Mouse (Mus musculus): Measurements from ENCODE around the gene Nlrc3.
A peak's percentile ranks its signal among the peaks of the same experiment; 100 is the strongest.
"Not testable (repeated sequence)": the region's sequence is repeated elsewhere in the genome, so short reads cannot be mapped to it uniquely, and the experiment has no call there.

Gene Nlrc3

DNA sequence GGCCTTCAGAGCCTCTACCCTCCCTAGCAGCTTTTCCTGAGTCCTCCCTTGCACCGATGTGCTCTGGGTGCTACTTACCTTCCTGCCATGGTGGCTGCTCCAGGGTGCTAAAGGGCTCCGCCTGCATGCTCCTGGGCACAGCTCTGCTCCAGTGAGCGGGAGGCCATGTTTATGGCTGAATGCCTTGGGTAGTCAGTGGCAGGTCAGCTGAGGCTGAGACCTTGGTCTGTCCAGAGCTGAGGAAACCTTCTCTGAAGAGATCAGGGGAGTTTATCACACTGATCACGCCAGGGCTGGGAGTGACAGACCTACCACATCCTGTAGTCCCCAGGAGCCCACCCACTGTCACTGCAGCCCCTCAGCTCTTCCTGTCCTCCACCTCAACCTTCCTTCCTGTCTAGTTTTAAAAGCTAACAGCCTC is at the start of gene Nlrc3:
TSS of gene Nlrc3 (minus strand) at position 382 of the 421 bp plus-strand sequence.
- DNase-seq (ENCODE audit: low spot score), result no peak

DNA sequence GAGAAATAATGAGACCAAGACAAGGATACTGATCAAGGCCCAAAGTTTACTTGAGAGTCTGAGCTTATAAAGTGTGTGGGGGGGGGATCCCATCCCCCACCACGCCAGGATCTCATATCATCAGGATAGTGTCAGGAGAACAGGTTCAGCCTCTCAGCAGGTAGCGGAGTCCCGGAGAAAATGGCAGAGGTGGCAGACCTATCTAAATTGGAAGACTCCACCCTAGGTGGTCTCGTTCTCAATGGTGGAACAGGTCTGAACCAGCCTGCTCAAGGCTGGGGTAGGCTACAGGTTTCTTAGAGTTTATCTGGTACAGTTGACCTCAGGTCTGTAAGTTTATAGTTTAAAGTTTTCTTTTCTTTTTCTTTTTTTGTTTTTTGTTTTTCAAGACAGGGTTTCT is 46.3 kb upstream of the Nlrc3 start:
- no peak for DNase-seq (ENCODE audit: low spot score)

DNA sequence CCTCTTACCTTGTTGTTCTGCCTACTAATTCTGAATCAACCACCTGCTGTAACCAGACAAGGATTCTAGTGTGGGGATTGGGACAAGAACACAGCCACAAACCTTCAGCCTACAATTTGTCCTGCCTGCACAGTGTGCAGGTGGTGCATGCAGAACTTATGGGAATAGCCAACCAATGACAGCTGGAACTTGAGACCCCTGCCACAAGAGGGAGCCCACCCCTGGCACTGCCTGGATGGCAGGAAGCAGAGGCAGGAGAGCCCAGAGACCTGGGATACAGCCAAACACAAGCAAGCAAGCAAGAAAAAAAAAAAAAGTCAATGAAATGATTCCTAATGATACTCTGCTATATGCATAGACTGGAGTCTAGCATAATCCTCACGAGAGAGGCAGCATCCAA is 44.8 kb upstream of the Nlrc3 start:
- DNase-seq (ENCODE audit: low spot score), result no peak

DNA sequence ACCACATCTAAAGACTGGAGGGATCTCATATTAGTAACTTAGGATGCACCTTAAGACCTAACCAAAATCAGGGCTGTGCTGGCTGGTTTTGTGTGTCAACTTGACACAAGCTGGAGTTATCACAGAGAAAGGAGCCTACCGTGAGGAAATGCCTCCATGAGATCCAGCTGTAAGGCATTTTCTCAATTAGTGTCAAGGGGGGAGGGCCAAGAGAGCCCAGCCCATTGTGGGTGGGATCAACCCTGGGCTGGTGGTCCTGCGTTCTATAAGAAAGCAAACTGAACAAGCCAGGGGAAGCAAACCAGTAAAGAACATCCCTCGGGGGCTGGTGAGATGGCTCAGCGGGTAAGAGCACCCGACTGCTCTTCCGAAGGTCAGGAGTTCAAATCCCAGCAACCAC is 41.0 kb upstream of the Nlrc3 start:
- DNase-seq (ENCODE audit: low spot score), result not testable (repeated sequence)

DNA sequence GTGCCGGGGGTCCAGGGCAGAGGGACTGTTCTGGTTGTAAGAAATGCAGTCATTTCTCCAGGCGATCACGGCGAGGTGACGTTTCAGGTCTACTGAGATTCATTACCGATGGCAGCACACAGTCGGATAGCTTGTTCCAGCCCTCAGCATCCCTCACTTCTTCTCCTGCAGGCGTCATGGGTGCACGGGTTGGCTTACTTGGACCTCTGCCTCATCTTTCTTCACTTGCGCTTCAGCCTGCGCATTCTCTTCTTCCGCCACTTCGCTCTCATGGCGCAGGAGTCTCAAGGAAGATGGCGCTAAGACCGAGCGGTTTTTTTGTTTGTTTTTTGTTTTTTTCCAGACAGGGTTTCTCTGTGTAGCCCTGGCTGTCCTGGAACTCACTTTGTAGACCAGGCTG is 40.4 kb upstream of the Nlrc3 start:
- DNase-seq (ENCODE audit: low spot score), result not testable (repeated sequence)

DNA sequence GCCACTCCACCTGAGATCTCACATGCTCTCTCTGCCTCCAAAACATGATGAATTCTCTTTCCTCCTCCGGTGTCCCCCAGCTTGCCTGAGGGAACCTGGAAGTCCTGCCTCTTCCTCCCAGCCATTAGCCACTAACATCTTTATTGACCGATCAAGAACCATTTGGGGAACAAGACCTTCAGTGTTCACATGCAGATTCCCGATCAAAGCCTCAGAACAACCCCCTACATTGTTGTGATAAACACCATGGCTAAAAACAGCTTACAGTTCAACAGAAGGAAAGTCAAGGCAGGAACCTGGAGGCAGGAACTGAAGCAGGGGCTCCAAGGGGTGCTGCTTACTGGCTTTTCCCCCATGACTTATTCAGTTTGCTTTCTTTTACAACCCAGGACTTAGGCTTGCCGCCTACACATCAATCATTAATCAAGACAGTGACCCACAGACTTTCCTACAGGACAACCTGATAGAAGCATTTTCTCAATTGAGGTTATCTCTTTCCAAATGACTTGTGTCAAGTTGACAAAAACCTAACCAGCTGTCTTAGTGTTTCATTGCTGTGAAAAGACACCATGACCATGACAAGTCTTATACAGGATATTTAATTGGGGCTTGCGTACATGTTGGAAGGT is 37.7 kb upstream of the Nlrc3 start:
- no peak for DNase-seq (ENCODE audit: low spot score)

DNA sequence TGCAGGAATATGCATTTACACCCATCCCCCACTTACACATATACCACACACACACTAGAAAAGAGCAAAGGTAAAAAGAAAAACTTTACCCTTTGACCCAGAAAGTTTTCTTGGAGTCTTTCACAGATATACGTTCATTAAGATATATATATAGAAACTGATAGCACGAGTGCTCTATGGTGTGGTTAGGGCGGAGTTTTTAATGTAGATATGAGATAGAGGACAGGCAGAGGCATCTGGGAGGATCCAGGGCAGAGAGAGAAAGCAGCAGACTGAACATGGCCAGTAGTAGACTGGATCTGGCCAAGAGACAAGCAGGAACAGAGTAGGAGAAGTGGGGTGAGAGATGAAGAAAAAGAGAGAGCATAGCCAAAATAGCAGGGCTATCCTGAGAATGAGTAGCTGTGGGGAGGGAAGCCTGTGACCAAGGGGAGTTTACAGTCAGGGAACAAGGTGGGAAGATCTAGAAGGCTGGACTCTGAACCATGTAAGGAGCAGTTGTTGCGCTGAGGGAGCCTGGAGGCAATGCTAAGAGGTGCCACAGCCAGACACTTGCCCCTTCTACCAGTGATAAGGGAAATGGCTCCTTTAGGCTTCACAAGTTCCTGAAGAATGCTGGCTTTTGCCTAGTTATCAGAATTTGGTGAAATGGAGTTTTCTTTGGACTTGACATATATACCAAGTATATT is 36.6 kb upstream of the Nlrc3 start:
- DNase-seq (ENCODE audit: low spot score), result no peak

DNA sequence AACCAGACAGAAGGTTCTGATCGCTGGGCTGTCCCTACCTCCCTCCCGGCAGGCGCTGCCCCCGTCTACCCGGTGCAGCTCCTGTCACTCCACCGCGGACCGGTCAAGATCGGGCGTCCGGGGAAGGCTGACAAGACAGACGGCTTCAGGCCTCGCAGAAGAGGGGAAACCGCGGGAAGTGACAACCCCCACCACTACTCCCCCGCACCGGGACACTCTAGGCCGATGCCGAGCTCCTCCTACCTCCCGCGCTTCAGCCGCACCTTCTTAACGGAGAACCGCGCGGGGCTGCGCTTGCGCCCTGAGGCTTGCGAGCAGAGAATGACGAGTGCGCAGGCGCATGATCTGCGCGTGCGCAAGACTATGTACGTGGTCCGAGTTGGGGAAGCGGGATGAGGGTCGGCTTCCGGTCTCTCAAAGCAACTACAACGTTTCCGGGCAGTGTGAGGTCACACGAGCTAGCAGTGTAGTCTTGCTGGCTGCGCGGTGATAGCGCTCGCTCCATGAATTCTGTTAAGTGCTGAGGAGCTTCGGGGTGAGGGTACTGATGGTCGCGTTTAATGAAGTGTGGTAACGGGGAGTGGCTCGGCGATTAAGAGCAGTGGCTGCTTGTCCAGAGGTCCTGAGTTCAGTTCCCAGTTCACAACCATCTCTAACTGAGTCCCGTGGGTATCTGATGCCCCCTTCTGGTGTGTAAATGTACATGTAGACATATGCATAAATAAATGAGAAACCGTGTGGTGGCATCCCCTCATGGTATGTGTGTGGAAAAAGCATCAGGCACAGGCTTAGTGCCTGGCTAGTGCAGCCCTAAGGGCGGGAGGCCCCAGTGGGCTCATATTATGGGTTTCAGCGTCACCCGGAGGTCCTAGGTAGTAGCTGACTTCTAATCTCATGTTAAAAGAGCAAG is 27.3 kb upstream of the Nlrc3 start, which contains the start of gene Slx4:
TSS of gene Slx4 (minus strand) at position 282 of the 910 bp plus-strand sequence.
- DNase-seq (ENCODE audit: low spot score), result peak; percentile 95

DNA sequence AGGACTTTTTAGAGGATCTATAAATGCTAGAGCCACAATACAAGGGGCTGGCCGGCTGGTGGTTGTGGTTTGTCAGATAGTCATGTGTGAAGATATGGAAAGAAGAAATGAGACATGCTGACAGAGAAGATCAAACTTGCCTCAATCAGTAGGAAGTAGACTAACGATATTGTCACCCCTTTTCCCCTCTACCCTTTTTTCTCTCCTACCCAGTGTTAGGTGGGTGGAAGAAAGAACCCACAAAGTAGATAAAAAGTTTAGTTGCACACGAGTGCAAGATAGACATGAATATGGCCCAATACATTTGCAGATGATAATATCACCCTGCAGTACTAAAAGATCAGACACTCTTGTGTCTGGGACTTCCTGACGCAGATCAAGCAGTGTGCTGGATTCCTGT is 12.0 kb upstream of the Nlrc3 start:
- DNase-seq (ENCODE audit: low spot score), result no peak

DNA sequence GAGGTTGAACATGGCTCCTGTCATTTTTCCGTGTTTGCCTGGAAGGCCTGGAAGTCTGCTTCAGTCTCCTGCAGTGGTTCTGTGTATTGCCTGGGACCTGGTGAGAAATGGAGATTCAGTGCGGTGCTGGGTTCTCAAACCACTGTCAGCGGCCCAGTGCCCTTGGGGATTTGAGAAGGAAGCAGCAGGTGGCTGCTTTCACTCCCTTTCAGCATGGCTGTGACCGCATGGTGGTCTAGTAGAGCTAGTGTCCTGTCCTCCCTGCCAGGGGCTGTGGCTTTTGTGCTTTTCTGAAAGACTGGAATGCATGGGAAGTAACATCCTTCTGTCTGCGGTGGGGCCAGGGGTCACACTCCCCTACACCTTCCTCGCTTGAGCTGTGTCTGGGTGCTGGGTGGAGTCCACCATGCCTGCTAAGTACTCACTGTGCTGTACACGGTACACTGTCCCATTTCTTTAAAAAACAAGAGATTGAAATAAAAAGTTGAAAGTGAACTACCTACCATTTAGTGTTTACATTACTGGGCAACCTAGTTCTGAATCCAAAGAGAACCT is 6.8 kb upstream of the Nlrc3 start:
- no peak for DNase-seq (ENCODE audit: low spot score)

DNA sequence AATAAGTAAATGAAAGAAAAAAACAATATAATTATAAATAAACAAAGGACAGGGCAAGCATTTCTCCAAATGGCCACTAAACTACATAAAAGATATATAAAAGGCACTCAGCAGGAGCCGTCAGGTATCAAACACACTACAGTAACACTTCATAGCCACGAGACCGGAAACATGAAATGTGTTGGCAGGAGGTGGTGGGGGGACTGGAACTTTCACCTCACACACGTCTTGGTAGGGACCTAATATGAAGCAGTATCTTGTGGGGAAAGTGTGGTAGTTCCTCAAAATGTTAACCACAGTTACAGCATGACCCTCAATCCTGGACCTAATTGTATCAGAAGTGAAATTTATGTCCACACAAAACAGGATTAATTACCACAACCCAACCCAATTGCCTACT is 5.7 kb upstream of the Nlrc3 start:
- no peak for DNase-seq (ENCODE audit: low spot score)

DNA sequence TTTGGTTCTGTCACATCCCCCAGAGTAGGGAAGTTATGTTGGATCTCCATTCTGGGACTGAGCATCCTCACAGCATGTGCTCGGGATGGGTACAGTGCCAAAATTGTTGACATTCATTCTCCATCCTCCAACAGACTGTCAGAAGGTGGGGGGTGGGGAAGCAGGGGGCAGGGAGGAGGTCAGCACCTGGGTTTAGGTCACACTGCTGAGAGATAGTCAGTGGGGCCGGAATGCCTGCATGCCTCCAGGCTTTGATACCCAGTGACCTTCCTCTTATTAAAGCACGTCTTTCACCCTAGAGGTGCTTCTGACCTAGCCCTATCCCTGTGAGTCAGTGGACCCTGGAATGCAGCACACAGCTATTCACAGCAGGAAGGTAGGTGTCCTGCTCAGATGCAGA is 280 bp upstream of the Nlrc3 start:
- DNase-seq (ENCODE audit: low spot score), result no peak

DNA sequence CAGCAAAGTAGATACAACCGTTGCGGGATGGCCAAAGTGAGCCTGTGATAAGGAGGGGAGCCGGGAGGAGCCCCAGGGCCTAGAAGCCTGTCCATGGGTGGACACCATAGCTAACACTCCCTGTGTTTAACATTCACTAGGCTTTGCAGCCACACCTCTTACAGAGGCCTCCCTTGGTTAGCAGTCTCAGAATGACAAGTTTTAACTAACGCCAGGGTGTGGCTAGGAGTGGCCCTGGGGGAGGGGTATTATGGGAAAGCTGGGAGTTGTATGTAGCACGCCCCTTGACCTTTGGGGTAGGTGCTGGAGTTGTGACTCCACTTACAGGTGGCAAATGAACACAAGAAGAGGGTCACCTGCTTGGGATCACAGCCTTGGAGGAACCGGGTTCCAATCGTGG is 774 bp downstream of the Nlrc3 start:
- DNase-seq (ENCODE audit: low spot score), result no peak

DNA sequence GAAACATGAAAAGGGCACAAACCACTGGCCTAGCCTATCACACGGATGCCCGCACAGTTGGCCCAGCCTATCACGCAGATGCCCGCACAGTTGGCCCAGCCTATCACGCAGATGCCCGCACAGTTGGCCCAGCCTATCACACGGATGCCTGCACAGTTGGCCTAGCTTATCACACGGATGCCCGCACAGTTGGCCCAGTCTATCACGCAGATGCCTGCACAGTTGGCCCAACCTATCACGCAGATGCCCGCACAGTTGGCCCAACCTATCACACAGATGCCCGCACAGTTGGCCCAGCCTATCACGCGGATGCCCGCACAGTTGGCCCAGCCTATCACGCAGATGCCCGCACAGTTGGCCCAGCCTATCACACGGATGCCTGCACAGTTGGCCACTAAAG is 2.0 kb downstream of the Nlrc3 start:
- not testable (repeated sequence) for DNase-seq (ENCODE audit: low spot score)

DNA sequence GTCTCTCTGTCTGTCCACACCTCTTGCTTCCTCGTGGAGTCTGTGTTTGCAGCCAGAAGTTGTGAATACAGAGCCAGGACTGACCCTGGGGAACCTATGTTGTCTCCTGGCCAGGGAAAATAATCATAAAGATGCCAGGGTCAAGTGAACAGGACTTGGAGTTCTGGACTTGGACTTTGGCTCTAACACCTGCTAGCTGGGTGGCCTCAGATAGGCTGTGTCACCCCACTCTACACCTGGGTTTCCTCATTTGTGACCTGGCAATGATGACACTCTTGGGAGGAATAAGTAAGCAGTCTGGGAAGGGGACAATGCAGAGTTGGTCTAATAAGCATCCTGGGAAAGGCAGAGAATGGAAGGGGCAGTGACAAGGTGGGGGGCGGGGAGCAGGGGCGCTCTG is 10.9 kb downstream of the Nlrc3 start:
- DNase-seq (ENCODE audit: low spot score), result no peak

DNA sequence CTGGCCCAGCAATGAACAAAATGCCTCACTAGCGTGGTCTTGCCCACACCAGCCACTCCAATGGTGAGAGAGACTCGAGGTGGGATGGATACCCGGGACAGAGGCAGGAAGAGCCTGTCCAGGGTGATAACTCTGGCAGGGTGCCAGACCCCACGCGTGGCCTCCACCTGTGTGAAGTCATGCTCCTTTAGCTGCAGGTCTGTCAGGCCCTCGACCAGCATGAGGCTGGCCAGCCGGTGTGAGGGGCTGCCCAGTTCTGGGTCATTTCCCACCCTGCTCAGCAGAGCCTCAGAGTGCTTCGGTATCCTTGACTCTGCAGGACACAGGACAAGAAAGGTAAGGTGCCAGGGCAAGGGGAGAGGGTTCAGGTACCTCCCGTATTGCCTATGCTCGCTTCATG is 11.4 kb downstream of the Nlrc3 start:
- peak; percentile 53 for DNase-seq (ENCODE audit: low spot score)

DNA sequence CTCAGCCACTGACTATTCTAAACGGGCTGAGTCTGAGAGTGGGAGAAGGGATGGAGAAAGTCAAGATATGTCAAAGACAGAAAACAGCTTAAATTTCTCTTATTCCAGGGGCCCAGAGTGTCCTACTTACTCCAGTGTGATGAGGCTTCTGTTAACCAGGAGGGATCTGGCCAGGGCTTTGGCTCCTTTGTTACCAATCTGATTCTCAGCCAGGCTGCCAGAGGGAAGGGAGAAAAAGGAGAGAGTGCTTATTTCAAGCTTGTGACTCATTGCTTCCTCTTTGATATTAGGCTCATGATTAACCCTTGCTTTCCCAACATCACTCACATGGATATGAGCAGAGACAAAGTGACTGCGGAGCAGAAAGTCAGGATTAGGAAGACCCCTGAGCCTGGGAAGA is 17.2 kb downstream of the Nlrc3 start:
- DNase-seq (ENCODE audit: low spot score), result no peak

DNA sequence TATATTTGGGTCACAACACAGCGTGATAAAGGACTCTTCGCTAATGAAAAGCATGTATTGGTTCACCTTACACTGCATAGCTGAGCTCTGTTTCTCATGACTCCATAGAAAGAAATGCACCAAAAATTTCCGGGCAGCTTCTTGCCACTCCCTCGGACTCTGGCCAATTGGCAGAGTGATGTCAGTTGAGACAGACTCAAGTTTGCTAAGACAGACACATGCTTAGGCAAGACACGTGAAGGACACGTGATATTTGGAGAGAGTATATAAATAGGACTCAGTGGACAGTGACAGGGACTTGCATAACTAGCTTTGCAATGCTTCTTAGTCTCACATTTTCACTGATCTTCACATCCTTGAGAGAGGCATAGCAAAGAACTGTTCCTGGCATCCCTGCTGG is 20.1 kb downstream of the Nlrc3 start:
- DNase-seq (ENCODE audit: low spot score), result no peak

DNA sequence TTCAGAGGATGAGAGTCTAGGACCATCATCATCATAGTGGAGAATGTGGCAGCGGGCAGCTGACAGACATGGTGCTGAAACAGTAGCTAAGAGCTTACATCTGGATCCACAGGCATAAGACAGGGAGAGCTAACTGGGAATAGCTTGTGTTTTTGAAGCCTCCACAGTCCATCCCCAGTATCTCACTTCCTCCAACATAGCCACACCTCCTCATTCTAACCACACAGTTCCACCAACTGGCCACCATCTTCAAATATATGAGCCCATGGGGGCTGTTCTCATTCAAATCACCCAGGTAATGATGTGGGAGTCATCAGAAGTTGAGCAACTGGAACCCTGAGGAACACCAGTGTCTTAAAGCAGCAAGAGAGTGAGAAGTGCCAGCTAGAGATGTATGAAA is 25.3 kb downstream of the Nlrc3 start:
- DNase-seq (ENCODE audit: low spot score), result no peak

DNA sequence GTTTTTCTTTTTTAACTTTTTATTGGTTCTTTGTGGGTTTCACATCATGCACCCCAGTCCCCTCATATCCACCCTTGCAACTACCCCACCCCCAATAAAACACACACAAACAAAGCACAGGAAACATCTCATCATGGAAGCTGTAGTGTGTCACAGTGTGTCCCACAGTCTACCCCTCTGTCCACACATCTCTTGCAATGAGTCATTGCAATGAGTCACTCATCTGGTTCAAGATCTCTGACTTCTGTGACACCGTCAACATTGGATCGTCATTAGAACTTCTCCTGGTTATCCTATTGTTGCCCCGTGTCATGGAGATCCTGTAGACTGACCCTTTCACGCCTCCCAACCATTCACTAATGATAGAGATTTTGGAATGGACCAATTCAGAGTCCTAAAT is 41.7 kb downstream of the Nlrc3 start:
- DNase-seq (ENCODE audit: low spot score), result no peak

DNA sequence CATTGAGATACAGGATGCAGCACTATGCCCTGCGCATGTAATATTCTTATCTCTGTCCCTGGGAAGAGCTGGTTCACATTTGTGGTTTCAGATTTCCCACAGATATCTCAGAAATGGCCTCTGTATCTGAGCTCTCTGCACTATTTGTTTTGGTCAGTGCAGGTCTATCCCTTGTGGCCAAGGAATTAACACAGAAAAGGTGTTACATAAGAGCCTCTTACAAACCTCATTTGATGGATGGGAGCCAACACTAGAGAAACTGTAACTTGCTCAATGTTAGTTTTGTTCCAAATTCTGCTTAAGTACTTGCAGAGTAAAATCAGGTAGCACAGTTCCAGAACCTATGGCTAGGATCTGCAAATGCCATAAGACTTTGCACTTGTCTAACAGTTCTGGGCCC is 42.3 kb downstream of the Nlrc3 start:
- no peak for DNase-seq (ENCODE audit: low spot score)

DNA sequence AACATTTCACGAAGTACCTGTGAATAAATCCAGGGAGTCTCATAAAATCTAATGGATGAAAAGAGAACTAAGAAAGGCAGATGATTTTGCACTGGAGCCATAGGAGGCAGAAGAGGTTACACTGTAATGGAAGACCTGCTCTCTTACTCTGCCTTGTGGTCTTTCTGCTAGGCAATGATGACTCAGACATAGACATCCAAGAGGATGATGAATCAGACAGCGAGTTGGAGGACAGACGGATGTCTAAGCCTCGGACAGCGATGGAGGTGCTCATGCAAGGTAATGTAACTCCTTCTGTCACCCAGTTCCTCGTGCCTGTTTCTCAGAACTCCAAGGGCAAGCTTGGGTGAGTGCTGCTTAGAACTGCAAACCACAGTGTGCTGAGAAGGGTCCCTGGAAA is 42.9 kb downstream of the Nlrc3 start:
- DNase-seq (ENCODE audit: low spot score), result no peak

DNA sequence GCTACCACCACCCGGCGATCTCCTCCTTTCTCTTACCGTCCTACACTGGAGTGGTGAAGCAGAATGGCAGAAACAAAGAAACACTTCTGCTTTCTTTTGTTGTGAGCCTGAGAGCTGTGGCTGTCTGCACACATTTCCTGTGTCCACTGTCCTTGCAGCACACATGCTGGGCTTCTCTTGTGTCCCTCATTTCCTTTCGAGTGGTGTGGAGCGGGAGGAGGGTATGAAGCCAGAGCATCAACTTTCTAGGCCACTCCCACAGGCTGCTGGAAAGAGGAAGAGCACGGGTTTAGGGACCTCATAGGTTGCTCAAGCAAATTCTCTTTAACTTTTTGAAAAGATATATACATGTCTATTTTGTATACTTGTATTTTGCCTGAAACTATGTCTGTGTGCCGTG is 47.3 kb downstream of the Nlrc3 start:
- DNase-seq (ENCODE audit: low spot score), result no peak
